Comparison of ENCODE assay signal across 11 mouse cellular contexts in the genomic region with DNA sequence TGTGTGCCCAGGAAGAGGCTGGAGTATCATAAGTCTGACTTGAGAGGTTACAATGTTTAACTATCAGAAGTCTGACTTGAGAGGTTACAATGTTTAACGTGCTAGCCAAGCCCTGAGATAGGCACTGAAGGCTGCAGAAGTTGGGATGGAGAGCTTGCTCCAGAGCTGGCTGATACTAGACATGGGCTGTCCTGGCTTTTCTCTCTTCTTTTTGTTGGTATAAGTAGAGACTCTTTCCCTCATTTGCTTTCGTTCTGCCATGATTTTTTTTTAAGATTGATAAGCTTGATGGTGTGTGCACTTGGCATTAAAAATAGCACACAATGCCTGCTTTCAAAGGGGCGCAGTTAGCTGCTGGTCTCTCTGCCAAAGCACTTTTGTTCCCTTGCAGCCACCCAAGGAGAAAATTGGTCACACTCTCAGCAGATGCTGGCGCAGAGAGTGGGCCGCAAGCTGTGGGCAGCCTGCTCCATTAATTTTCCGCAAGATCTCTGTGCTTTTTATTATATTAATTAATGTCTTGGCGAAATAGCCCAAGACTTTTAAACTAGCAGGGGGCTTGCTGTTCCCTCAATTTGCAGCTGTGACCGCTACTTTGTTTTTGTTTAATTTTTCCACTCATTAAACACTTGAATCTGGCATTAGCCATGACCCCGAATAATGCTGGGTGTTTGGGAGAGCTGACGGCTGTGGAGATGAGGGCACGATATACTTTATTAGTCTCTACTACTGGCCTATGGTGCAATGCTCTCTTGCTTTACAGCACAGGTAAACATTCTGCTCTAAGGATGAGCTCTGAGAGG. TPM values are rescaled to one million over a fixed set of nuclear protein-coding genes. Genes with fewer than 3 reads are reported as not detected.
DNase-seq lines count a peak whose midpoint lies in the region; ATAC-seq and TF ChIP-seq lines count a peak whose summit lies in the region.
"Had no signal": no experiment of that assay in that cellular context is flagged by ENCODE, and none has a peak within 500 bp of the region (broad histone marks: within the 10 kb centered on the region; RNA-seq: fewer than 3 reads in every experiment).

No protein-coding gene starts in this region.

- ATAC-seq in heart, postnatal 0 days (ENCODE audit: insufficient read depth, low read depth) = no peak
- peak; percentile 88 for ATAC-seq in forebrain, postnatal 0 days
- peak; percentile 82 for ATAC-seq in midbrain, embryonic 15.5 days (replicated peaks)

- H3K9me3 ChIP-seq in heart, postnatal 0 days (replicated peaks; ENCODE audit: control insufficient read depth, low read length) = no peaks in the 10 kb centered on the region
- H3K9me3 ChIP-seq in forebrain, postnatal 0 days (ENCODE audit: low read length) = no peaks in the 10 kb centered on the region
- no peaks in the 10 kb centered on the region for H3K9me3 ChIP-seq in midbrain, embryonic 15.5 days

- TF ChIP-seq CTCF in heart, postnatal 0 days (IDR thresholded peaks at IDR 0.05; ENCODE audit: low read depth) = no peak
- TF ChIP-seq CTCF in forebrain, postnatal 0 days (IDR thresholded peaks at IDR 0.05; ENCODE audit: low read depth) = no peak

- H3K27me3 ChIP-seq in heart, postnatal 0 days (ENCODE audit: control insufficient read depth, insufficient read depth, low read length) = no peaks in the 10 kb centered on the region
- H3K27me3 ChIP-seq in forebrain, postnatal 0 days (ENCODE audit: insufficient read depth, low read length) = no peaks in the 10 kb centered on the region
- 0 out of 2 replicates have a peak, but pooled peaks cover 3% of the 10 kb centered on the region for H3K27me3 ChIP-seq in midbrain, embryonic 15.5 days (replicated peaks)

- no peak overlapping the region for H3K4me3 ChIP-seq in heart, postnatal 0 days (ENCODE audit: low read depth, low read length)
- H3K4me3 ChIP-seq in forebrain, postnatal 0 days (ENCODE audit: low read depth, low read length) = no peak overlapping the region
- H3K4me3 ChIP-seq in midbrain, embryonic 15.5 days = no peak overlapping the region
- H3K4me3 ChIP-seq: erythroblast, embryonic 14.5 days had no signal

- H3K36me3 ChIP-seq in heart, postnatal 0 days (replicated peaks; ENCODE audit: control insufficient read depth, insufficient read depth, low read length) = no peaks in the 10 kb centered on the region
- H3K36me3 ChIP-seq in forebrain, postnatal 0 days (ENCODE audit: insufficient read depth) = no peaks in the 10 kb centered on the region
- no peaks in the 10 kb centered on the region for H3K36me3 ChIP-seq in midbrain, embryonic 15.5 days (replicated peaks)

- peak overlapping the region; percentile 43; the same call in 1 of the 2 replicates for H3K27ac ChIP-seq in heart, postnatal 0 days (ENCODE audit: low read depth)
- no peak overlapping the region for H3K27ac ChIP-seq in forebrain, postnatal 0 days (ENCODE audit: low read depth, low read length)
- H3K27ac ChIP-seq in midbrain, embryonic 15.5 days = no peak overlapping the region; the same call in 1 of the 2 replicates

- H3K4me1 ChIP-seq in heart, postnatal 0 days (ENCODE audit: control insufficient read depth, insufficient read depth) = peaks cover 6% of the 10 kb centered on the region
- no peaks in the 10 kb centered on the region for H3K4me1 ChIP-seq in forebrain, postnatal 0 days (ENCODE audit: insufficient read depth)
- H3K4me1 ChIP-seq in midbrain, embryonic 15.5 days = peaks cover 11% of the 10 kb centered on the region; the same call in 1 of the 2 replicates

- H3K4me2 ChIP-seq in heart, postnatal 0 days (ENCODE audit: low read depth, low read length) = no peak overlapping the region
- H3K4me2 ChIP-seq in forebrain, postnatal 0 days (ENCODE audit: low read depth) = peak overlapping the region; percentile 1; the same call in 1 of the 2 replicates
- 0 out of 2 replicates have a peak overlapping the region, but pooled peaks have one; percentile 14 for H3K4me2 ChIP-seq in midbrain, embryonic 15.5 days
- H3K4me2 ChIP-seq: lung, embryonic 14.5 days had no signal

- DNase-seq in heart, postnatal 0 days (ENCODE audit: low spot score) = no peak
- no peak for DNase-seq in heart, adult 8-10 months (ENCODE audit: low spot score)
- DNase-seq in cerebellum, postnatal 14 days = peak; percentile 66 to 79
- peak; percentile 65 for DNase-seq in forebrain, postnatal 0 days
- DNase-seq in adrenal gland, postnatal 10 days = no peak
- no peak for DNase-seq in left cerebral cortex, adult 9 months (ENCODE audit: low spot score in 2 of 2)
- no peak for DNase-seq in lung, postnatal 10 days
- DNase-seq: lung, embryonic 14.5 days had no signal

- TF ChIP-seq EP300 in heart, postnatal 0 days (IDR thresholded peaks at IDR 0.05; ENCODE audit: low read depth) = no peak

- WGBS in heart, postnatal 0 days = 47% methylated on average over 11 of the region's 11 CpGs
- 7% methylated on average over 11 of the region's 11 CpGs for WGBS in forebrain, postnatal 0 days
- WGBS in midbrain, embryonic 15.5 days = 13% methylated on average over 11 of the region's 11 CpGs

- H3K9ac ChIP-seq in heart, postnatal 0 days (replicated peaks; ENCODE audit: low read depth, low read length) = no peak overlapping the region
- H3K9ac ChIP-seq in forebrain, postnatal 0 days = no peak overlapping the region
- H3K9ac ChIP-seq in midbrain, embryonic 15.5 days = no peak overlapping the region
- H3K9ac ChIP-seq: lung, embryonic 14.5 days had no signal

RNA-seq across cellular contexts. Expression of gene Klhl8, which starts 27.7 kb away (rescaled TPM):
- 7.4 and 12.8 TPM in 2 replicates for total RNA-seq in heart, postnatal 0 days (2014; rRNA removed; ENCODE audit: low replicate concordance)
- polyA plus RNA-seq in heart, postnatal 0 days (2015; fragmentation: Nextera tagmentation; extraction: Ambion mirVana) = 10.9 and 11.3 TPM in 2 replicates
- 10 to 100 TPM; 10.4 to 11.2 (median 10.5) TPM for total RNA-seq in heart, adult 8-10 months (2022)
- 51.2 and 60.0 TPM in 2 replicates for total RNA-seq in forebrain, postnatal 0 days (2014; rRNA removed)
- polyA plus RNA-seq in forebrain, postnatal 0 days (2015; fragmentation: Nextera tagmentation; extraction: Ambion mirVana) = 41.0 and 47.3 TPM in 2 replicates
- polyA plus RNA-seq in midbrain, embryonic 15.5 days (2015; fragmentation: Nextera tagmentation; extraction: Ambion mirVana) = 45.2 and 46.4 TPM in 2 replicates
- total RNA-seq in adrenal gland, postnatal 10 days (2021) = 10 to 100 TPM; 12.0 to 15.7 TPM
- polyA plus RNA-seq: erythroblast, embryonic 14.5 days had no signal

RNA-seq across cellular contexts. Expression of gene Hsd17b13, which starts 38.5 kb away (rescaled TPM):
- total RNA-seq in heart, postnatal 0 days (2014; rRNA removed; ENCODE audit: low replicate concordance) = not detected in 2 replicates
- 0.08 TPM in 1 of 2 replicates, not detected in the other for polyA plus RNA-seq in heart, postnatal 0 days (2015; fragmentation: Nextera tagmentation; extraction: Ambion mirVana)
- not detected for total RNA-seq in heart, adult 8-10 months (2022)
- not detected in 2 replicates for total RNA-seq in forebrain, postnatal 0 days (2014; rRNA removed)
- 0.16 and 0.21 TPM in 2 replicates for polyA plus RNA-seq in forebrain, postnatal 0 days (2015; fragmentation: Nextera tagmentation; extraction: Ambion mirVana)
- polyA plus RNA-seq in midbrain, embryonic 15.5 days (2015; fragmentation: Nextera tagmentation; extraction: Ambion mirVana) = 0.17 and 0.19 TPM in 2 replicates
- 100 to 1,000 TPM in 1 of 2 experiments, 10 to 100 TPM in 1; 59.3 to 169 TPM for total RNA-seq in adrenal gland, postnatal 10 days (2021)
- total RNA-seq: layer of hippocampus, adult 8-10 months had no signal
- polyA plus RNA-seq: erythroblast, embryonic 14.5 days had no signal

Comparison
In these comparisons a context has a peak if more than half of its experiments do, and no peak if none do; other contexts are left out.
1. DNase-seq: peak in cerebellum, postnatal 14 days (2 of 2) and forebrain, postnatal 0 days (single experiment); none in heart, postnatal 0 days (single experiment), heart, adult 8-10 months (single experiment), adrenal gland, postnatal 10 days (single experiment), left cerebral cortex, adult 9 months (0 of 2) and lung, postnatal 10 days (single experiment).
2. RNA of gene Hsd17b13, which starts 38.5 kb away (total RNA-seq): 59.3 to 169 TPM in adrenal gland, postnatal 10 days; not detected in heart, adult 8-10 months, not detected in heart, postnatal 0 days and not detected in forebrain, postnatal 0 days; every median in the first group is over 10 times any median in the second.